Mouse (Mus musculus) stomach, postnatal 0 days (tissue): ENCODE data around the gene Tmsb15b1. TPM values are rescaled to one million over a fixed set of nuclear protein-coding genes. Genes with fewer than 3 reads are reported as not detected.
A peak's percentile ranks its signal among the peaks of the same experiment; 100 is the strongest.

Experiments used
- ATAC-seq: fragments of 200-750 bp; cut with Nextera tagmentation; 2 replicates; pipeline ENCODE4 v1.8.0; 2017; ENCODE audit not compliant: low FRiP score, low TSS enrichment
- DNase-seq: peaks from one replicate; pipeline ENCODE4 v3.0.0-alpha.2; 2016; ENCODE audit warnings: low spot score
- H3K27ac ChIP-seq: fragments of 300-500 bp; sonication (generic); replicated peaks from 2 replicates; pipeline ENCODE4 v1.5.1; 2014; ENCODE audit warnings: mild to moderate bottlenecking, control low read depth
- H3K27me3 ChIP-seq: fragments of 300-500 bp; sonication (generic); 2 replicates; pipeline ENCODE4 v1.6.1; 2014; ENCODE audit warnings: low read length; ENCODE audit not compliant: control insufficient read depth, insufficient read depth
- H3K36me3 ChIP-seq: fragments of 300-500 bp; sonication (generic); 2 replicates; pipeline ENCODE4 v1.6.1; 2014; ENCODE audit warnings: low read length, mixed read lengths; ENCODE audit not compliant: control insufficient read depth, insufficient read depth
- H3K4me1 ChIP-seq: fragments of 300-500 bp; sonication (generic); replicated peaks from 2 replicates; pipeline ENCODE4 v1.6.1; 2014; ENCODE audit warnings: antibody characterized with exemption; ENCODE audit not compliant: control insufficient read depth, insufficient read depth
- H3K4me2 ChIP-seq: fragments of 300-500 bp; sonication (generic); replicated peaks from 2 replicates; pipeline ENCODE4 v1.6.1; 2014; ENCODE audit warnings: low read depth, mild to moderate bottlenecking, control low read depth, moderate library complexity
- H3K4me3 ChIP-seq: fragments of 300-500 bp; sonication (generic); 2 replicates; pipeline ENCODE4 v1.5.1; 2014; ENCODE audit warnings: low read depth, low read length, control low read depth
- H3K9ac ChIP-seq: fragments of 300-500 bp; sonication (generic); 2 replicates; pipeline ENCODE4 v1.6.1; 2014; ENCODE audit warnings: mild to moderate bottlenecking, low read length, control low read depth, mixed read lengths
- H3K9me3 ChIP-seq: fragments of 300-500 bp; sonication (generic); 2 replicates; pipeline ENCODE4 v1.6.1; 2016; ENCODE audit warnings: low read length; ENCODE audit not compliant: control insufficient read depth
- CTCF ChIP-seq: IDR thresholded peaks from 2 replicates; pipeline ENCODE4 v1.5.1; 2016; ENCODE audit warnings: antibody characterized with exemption, low read depth, mild to moderate bottlenecking, moderate library complexity
- EP300 ChIP-seq: optimal IDR thresholded peaks from 2 replicates; pipeline ENCODE3; 2016; ENCODE audit warnings: antibody characterized with exemption
- WGBS: fragments of 180-500 bp; shearing (Covaris S2); extraction: QIAGEN DNeasy Blood & Tissue Kit; methylation state at CpG from one replicate; pipeline ENCODE4 v1.1.7; 2014; 5-methylcytosine and 5-hydroxymethylcytosine counted together
- polyA plus RNA-seq: library from polyadenylated mRNA; unstranded; fragments of >200 nt; fragmentation: Nextera tagmentation; extraction: Ambion mirVana; gene quantifications from 2 replicates; pipeline ENCODE4 v1.2.1, GENCODE M21; 2015

Tmsb15b1 gene
- 17.7 and 21.5 TPM in 2 replicates for polyA plus RNA-seq

DNA sequence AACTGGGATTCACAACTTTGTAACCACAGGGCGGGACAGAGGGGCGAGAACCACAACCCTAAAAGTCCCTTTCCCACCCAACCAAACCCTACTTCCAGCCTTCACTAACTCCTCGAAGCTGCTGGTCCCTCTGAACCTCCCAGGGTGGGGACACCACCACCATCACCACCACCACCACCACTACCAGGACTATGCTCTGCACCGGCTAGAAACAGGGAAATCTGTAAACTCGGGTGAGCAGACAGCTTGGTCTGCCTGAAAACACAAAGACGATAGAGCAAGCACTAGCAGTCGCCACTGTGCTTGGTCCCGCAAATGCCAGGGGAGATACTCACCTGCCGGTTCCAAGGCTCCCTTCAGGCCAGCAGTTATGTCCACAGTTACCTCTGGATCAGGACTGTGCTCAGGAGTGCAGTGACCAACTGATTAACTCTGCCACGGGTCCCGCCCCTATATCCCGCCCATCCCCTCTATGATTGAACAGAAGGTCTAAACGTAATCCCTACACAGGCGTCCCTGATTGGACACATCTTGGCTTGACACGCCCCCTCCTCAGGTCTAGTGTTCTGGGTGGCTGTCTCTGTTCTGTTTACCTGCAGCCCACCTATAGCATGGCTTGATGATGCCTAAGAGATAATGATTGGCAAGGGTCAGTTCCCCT is at the start of gene Tmsb15b1, which contains the start of gene Tmsb15l:
TSS of gene Tmsb15b1 (minus strand) at position 451 of the 661 bp plus-strand sequence.
TSS of gene Tmsb15l (minus strand) at position 446 of the 661 bp plus-strand sequence.
- H3K27ac ChIP-seq: no peak within 1 kb of the TSS
- H3K9ac ChIP-seq: 0 out of 2 replicates have a peak within 1 kb of the TSS, but pooled peaks have one; percentile 27
- peak within 1 kb of the TSS; percentile 52 for H3K4me2 ChIP-seq
- no peaks in the 10 kb centered on the region for H3K27me3 ChIP-seq
- no peaks in the 10 kb centered on the region for H3K36me3 ChIP-seq
- DNase-seq (peak; percentile 74), ATAC-seq (peak; percentile 100)
- no peaks in the 10 kb centered on the region for H3K4me1 ChIP-seq
- H3K9me3 ChIP-seq: no peaks in the 10 kb centered on the region
- peak within 1 kb of the TSS; percentile 31 for H3K4me3 ChIP-seq
- TF ChIP-seq EP300 (no peak), CTCF (no peak)
- WGBS: 25% methylated on average over 15 of the region's 15 CpGs

DNA sequence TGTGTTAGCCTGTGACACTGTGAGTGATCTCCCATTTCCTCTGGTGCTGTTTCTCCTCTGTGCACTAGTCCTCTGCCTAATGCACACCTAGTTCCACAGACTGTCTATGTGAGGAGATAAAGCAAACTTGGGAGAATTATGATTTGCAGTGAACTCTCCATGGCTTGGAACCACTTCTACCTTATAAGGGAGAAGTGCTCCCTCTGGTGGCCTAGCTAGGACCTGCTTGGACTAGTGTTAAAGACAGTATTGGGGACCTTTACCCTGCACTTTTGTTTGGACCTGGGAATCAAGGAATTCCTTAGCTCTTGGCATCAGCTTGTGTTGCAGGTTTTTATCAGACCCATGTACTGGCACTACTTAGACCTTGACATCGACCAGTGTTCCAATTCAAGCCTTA is 42.6 kb upstream of the Tmsb15b1 start:
- no peak overlapping the region for H3K4me3 ChIP-seq
- H3K9me3 ChIP-seq: no peaks in the 10 kb centered on the region
- DNase-seq: peak; percentile 52
- H3K27me3 ChIP-seq: no peaks in the 10 kb centered on the region
- no peak overlapping the region for H3K9ac ChIP-seq
- WGBS: 24% methylated on average over 1 of the region's 1 CpGs
- no peak overlapping the region for H3K27ac ChIP-seq
- no peak overlapping the region for H3K4me2 ChIP-seq
- H3K36me3 ChIP-seq: no peaks in the 10 kb centered on the region
- peak; percentile 54; the same call in 1 of the 2 replicates for ATAC-seq
- H3K4me1 ChIP-seq: no peaks in the 10 kb centered on the region
- TF ChIP-seq CTCF (peak; percentile 78), EP300 (no peak)

DNA sequence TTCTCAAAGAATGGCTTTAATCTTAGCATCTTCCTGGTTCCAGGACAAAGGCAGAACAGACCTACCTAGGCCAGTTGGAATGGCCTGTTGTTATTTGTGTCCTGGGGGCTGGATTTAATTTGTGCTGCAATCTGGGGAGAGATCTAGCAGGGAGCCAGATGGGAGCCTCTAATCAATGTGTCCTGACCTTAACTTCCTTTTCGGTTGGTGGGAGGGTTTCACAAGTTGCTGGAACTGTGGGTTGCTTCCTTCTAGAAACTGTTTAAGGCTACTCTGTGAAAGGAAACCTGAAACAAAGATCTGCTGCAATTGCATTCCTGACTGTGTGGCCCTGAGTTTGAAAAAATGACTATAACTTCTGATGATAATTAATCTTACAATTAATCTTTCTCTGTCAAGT is 41.0 kb upstream of the Tmsb15b1 start:
- ATAC-seq: no peak
- no peak overlapping the region for H3K27ac ChIP-seq
- no peak overlapping the region for H3K4me3 ChIP-seq
- no peaks in the 10 kb centered on the region for H3K4me1 ChIP-seq
- DNase-seq: no peak
- H3K36me3 ChIP-seq: no peaks in the 10 kb centered on the region
- no peak for TF ChIP-seq CTCF
- TF ChIP-seq EP300: no peak
- no peak overlapping the region for H3K9ac ChIP-seq
- WGBS: 68% methylated on average over 1 of the region's 1 CpGs
- H3K9me3 ChIP-seq: no peaks in the 10 kb centered on the region
- no peaks in the 10 kb centered on the region for H3K27me3 ChIP-seq
- no peak overlapping the region for H3K4me2 ChIP-seq

DNA sequence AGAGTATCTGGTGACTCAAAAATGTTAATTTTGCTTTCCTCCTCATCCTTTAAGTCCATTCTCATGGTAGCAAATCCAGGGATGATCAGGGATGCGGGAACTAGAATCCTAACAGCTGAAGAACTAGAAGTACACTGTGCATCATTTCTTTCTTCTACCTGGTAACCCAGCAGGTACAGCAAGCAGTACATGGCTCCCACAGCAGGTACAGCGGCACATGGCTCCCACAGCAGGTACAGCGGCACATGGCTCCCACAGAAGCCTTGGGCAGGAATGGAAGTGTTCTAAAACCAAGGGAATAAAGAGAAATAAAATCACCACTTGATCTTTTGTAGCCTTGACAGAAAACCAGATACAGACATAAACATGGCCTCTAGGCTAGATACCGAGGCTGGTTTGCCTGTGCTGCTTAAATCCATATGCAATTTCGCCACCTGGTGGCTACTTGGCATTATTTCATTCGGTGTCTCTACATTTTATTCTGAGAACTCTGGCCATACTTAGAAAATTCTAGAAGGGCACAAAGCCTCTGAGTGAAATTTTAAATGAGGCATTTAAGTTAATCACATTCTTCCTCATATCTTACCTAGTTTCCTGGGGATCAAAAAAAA is 38.5 kb upstream of the Tmsb15b1 start:
- no peaks in the 10 kb centered on the region for H3K4me1 ChIP-seq
- WGBS: 53% methylated on average over 6 of the region's 6 CpGs
- peak; percentile 38 for DNase-seq

DNA sequence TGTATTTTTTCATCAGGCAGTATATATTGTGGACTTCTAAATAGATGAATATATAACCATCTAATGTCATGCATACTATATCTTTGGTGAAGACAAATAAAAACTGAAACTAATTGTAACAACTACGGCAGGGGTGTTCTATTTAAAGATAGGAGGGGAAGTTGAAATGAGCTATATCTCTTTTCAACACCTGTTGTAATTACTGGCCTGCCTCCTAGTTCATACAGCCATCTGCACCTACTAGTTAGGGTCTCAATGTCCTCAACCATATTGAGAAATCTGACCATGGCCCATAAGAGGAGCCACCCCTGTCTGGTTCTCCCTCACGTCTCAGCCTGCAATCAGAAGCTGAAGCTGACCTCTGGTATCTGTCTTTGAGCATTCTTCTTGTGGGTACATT is 19.6 kb upstream of the Tmsb15b1 start:
- Histone ChIP-seq H3K27ac (no peak overlapping the region), H3K4me3 (no peak overlapping the region), H3K9me3 (no peaks in the 10 kb centered on the region), H3K27me3 (no peaks in the 10 kb centered on the region), H3K4me2 (no peak overlapping the region), H3K36me3 (no peaks in the 10 kb centered on the region), H3K9ac (no peak overlapping the region), H3K4me1 (no peaks in the 10 kb centered on the region)
- TF ChIP-seq CTCF (no peak), EP300 (no peak)
- 68% methylated on average over 2 of the region's 2 CpGs for WGBS
- ATAC-seq (no peak), DNase-seq (no peak)

More for the DNA sequence above, 38.5 kb upstream of the Tmsb15b1 start:
- no peak overlapping the region for H3K4me3 ChIP-seq
- ATAC-seq: no peak
- H3K27ac ChIP-seq: no peak overlapping the region
- TF ChIP-seq EP300: no peak
- peak; percentile 78 for TF ChIP-seq CTCF
- H3K36me3 ChIP-seq: no peaks in the 10 kb centered on the region
- H3K4me2 ChIP-seq: no peak overlapping the region
- H3K9ac ChIP-seq: no peak overlapping the region
- no peaks in the 10 kb centered on the region for H3K9me3 ChIP-seq
- no peaks in the 10 kb centered on the region for H3K27me3 ChIP-seq

DNA sequence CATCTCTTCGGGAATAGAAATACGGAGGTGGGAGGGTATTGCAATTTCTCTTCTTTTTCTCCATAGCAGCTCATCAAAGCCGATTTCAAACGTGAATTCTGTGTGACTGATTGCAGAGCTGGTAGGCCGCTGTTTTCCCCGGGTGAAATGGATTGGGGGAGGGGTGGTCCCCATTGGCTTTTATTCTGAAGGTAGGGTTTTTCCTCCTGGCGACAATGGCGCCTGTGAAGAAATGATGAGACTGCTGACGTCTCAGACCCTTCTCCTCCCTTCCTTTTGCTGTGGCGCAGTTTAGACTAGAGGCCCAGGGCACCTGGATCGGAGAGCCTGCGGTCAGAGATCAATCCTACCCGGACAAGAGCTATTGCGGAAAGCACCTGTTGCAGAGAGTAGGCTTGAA is 17.0 kb upstream of the Tmsb15b1 start:
- ATAC-seq (no peak), DNase-seq (no peak)
- TF ChIP-seq CTCF (no peak), EP300 (no peak)
- 31% methylated on average over 14 of the region's 14 CpGs for WGBS
- Histone ChIP-seq H3K9me3 (no peaks in the 10 kb centered on the region), H3K36me3 (no peaks in the 10 kb centered on the region), H3K4me1 (no peaks in the 10 kb centered on the region), H3K9ac (no peak overlapping the region), H3K27ac (no peak overlapping the region), H3K4me3 (no peak overlapping the region), H3K4me2 (0 out of 2 replicates have a peak overlapping the region, but pooled peaks have one; percentile 54), H3K27me3 (no peaks in the 10 kb centered on the region)
